Comparison of ENCODE assay signal across 8 mouse cellular contexts in genomic region chr19:37018931-37019330, GRCm38 (mm10).
DNase-seq lines count a peak whose midpoint lies in the region; ATAC-seq and TF ChIP-seq lines count a peak whose summit lies in the region.

No protein-coding gene starts in this region.

- H3K27me3 ChIP-seq in heart, embryonic 12.5 days (replicated peaks), result no peaks in the 10 kb centered on the region
- H3K27me3 ChIP-seq in hindbrain, embryonic 12.5 days, result no peaks in the 10 kb centered on the region

- H3K4me1 ChIP-seq in heart, embryonic 12.5 days (replicated peaks), result peaks cover 17% of the 10 kb centered on the region
- peaks cover 9% of the 10 kb centered on the region for H3K4me1 ChIP-seq in hindbrain, embryonic 12.5 days

- no peak for ATAC-seq in heart, embryonic 12.5 days (ENCODE audit: insufficient number of reproducible peaks, low FRiP score)
- no peak for ATAC-seq in hindbrain, embryonic 12.5 days (ENCODE audit: low FRiP score)
- ATAC-seq in inflammation-experienced regulatory T-cells, adult 6 months, result no peak

- H3K4me3 ChIP-seq in heart, embryonic 12.5 days, result peak overlapping the region; percentile 47
- peak overlapping the region; percentile 35 for H3K4me3 ChIP-seq in hindbrain, embryonic 12.5 days
- H3K4me3 ChIP-seq in macrophage (ENCODE audit: inconsistent target), result peak overlapping the region; percentile 10; the same call in 1 of the 2 replicates
- no peak overlapping the region; the same call in 1 of the 2 replicates for H3K4me3 ChIP-seq in left cerebral cortex, adult 2 months

- H3K79me2 ChIP-seq in macrophage (ENCODE audit: inconsistent target), result no peaks in the 10 kb centered on the region

- intact Hi-C loops in heart, postnatal 14 days (cut with DNase I), result no loop called here
- intact Hi-C loops in left cerebral cortex, adult 2 months (cut with DNase I), result no loop called here

- H3K27ac ChIP-seq in heart, embryonic 12.5 days (ENCODE audit: poor library complexity, severe bottlenecking), result no peak overlapping the region
- H3K27ac ChIP-seq in hindbrain, embryonic 12.5 days, result no peak overlapping the region
- no peak overlapping the region for H3K27ac ChIP-seq in macrophage
- no peak overlapping the region for H3K27ac ChIP-seq in left cerebral cortex, adult 2 months

- no peak overlapping the region for H3K9ac ChIP-seq in heart, embryonic 12.5 days
- peak overlapping the region; percentile 33; the same call in 1 of the 2 replicates for H3K9ac ChIP-seq in hindbrain, embryonic 12.5 days

- 59% methylated on average over 5 of the region's 5 CpGs for WGBS in heart, embryonic 12.5 days
- WGBS in hindbrain, embryonic 12.5 days, result 59% methylated on average over 5 of the region's 5 CpGs
- 76% methylated on average over 3 of the region's 5 CpGs for WGBS in macrophage (ENCODE audit: missing documents)

- H3K36me3 ChIP-seq in heart, embryonic 12.5 days, result peaks cover 12% of the 10 kb centered on the region
- H3K36me3 ChIP-seq in hindbrain, embryonic 12.5 days, result peaks cover 6% of the 10 kb centered on the region
- no peaks in the 10 kb centered on the region for H3K36me3 ChIP-seq in macrophage (ENCODE audit: inconsistent target)

- H3K4me2 ChIP-seq in heart, embryonic 12.5 days, result peak overlapping the region; percentile 69
- peak overlapping the region; percentile 55 for H3K4me2 ChIP-seq in hindbrain, embryonic 12.5 days (replicated peaks)

- TF ChIP-seq CTCF in left cerebral cortex, adult 2 months (IDR thresholded peaks at IDR 0.05), result no peak

- no peaks in the 10 kb centered on the region; the same call in 1 of the 2 replicates for H3K9me3 ChIP-seq in heart, embryonic 12.5 days (replicated peaks)
- H3K9me3 ChIP-seq in hindbrain, embryonic 12.5 days (replicated peaks), result peaks cover 11% of the 10 kb centered on the region

- DNase-seq in heart, postnatal 14 days, result no peak
- DNase-seq in ES-CJ7 (ENCODE audit: low read depth, low spot score), result peak; percentile 55
- DNase-seq in left cerebral cortex, adult 2 months (ENCODE audit: extremely low spot score in 1 of 2, low spot score in 2 of 2), result no peak
- no peak for DNase-seq in natural killer cell, adult 2 months (ENCODE audit: low spot score in 2 of 2)
